Mouse (Mus musculus): ENCODE measurements at regions not wholly inside any gene's neighbourhood (a gene's known extent, or its start where the extent isn't known, plus 50 kb on each side); places are given as distances from the start of the nearest gene placed in this dataset.

GRCm38 (mm10) chr8:128064211-128064610 is 294.2 kb upstream of the Nrp1 start:
- peak; percentile 84 for DNase-seq

- peak; percentile 88 for DNase-seq
Measured at GRCm38 (mm10) chr8:128065127-128065526, 293.3 kb upstream of the Nrp1 start.

- peak; percentile 86 for DNase-seq
Measured at GRCm38 (mm10) chr8:128065964-128066680, 292.3 kb upstream of the Nrp1 start.

GRCm38 (mm10) chr8:128069749-128070148 is 288.7 kb upstream of the Nrp1 start:
- DNase-seq: no peak

GRCm38 (mm10) chr8:128075566-128075965 is 282.8 kb upstream of the Nrp1 start:
- DNase-seq: peak; percentile 57

GRCm38 (mm10) chr8:128076226-128076625 is 282.2 kb upstream of the Nrp1 start:
- peak; percentile 9 for DNase-seq

GRCm38 (mm10) chr8:128078740-128079139 is 279.7 kb upstream of the Nrp1 start:
- peak; percentile 92 for DNase-seq

- DNase-seq: peak; percentile 23
Measured at GRCm38 (mm10) chr8:128085800-128086199, 272.6 kb upstream of the Nrp1 start.

- DNase-seq: peak; percentile 45
Measured at GRCm38 (mm10) chr8:128087500-128087899, 270.9 kb upstream of the Nrp1 start.

- peak; percentile 92 for DNase-seq
Measured at GRCm38 (mm10) chr8:128092826-128093225, 265.6 kb upstream of the Nrp1 start.

GRCm38 (mm10) chr8:128095451-128095850 is 263.0 kb upstream of the Nrp1 start:
- DNase-seq: peak; percentile 93

GRCm38 (mm10) chr8:128097601-128098000 is 260.8 kb upstream of the Nrp1 start:
- DNase-seq: peak; percentile 56

GRCm38 (mm10) chr8:128103380-128103779 is 255.0 kb upstream of the Nrp1 start:
- no peak for DNase-seq

GRCm38 (mm10) chr8:128106569-128106968 is 251.8 kb upstream of the Nrp1 start:
- DNase-seq: no peak

GRCm38 (mm10) chr8:128107041-128107440 is 251.4 kb upstream of the Nrp1 start:
- DNase-seq: peak; percentile 51

GRCm38 (mm10) chr8:128109036-128109435 is 249.4 kb upstream of the Nrp1 start:
- DNase-seq: peak; percentile 92

GRCm38 (mm10) chr8:128111132-128111531 is 247.3 kb upstream of the Nrp1 start:
- peak; percentile 56 for DNase-seq

GRCm38 (mm10) chr8:128113116-128113515 is 245.3 kb upstream of the Nrp1 start:
- DNase-seq: peak; percentile 98

- no peak for DNase-seq
Measured at GRCm38 (mm10) chr8:128141290-128141966, 217.0 kb upstream of the Nrp1 start.

- no peak for DNase-seq
Measured at GRCm38 (mm10) chr8:128148351-128148942, 210.0 kb upstream of the Nrp1 start.

- no peak for DNase-seq
Measured at GRCm38 (mm10) chr8:128155604-128156003, 202.8 kb upstream of the Nrp1 start.

- no peak for DNase-seq
Measured at GRCm38 (mm10) chr8:128156221-128156620, 202.2 kb upstream of the Nrp1 start.

GRCm38 (mm10) chr8:128162857-128163256 is 195.5 kb upstream of the Nrp1 start:
- no peak for DNase-seq

GRCm38 (mm10) chr8:128164976-128165375 is 193.4 kb upstream of the Nrp1 start:
- DNase-seq: no peak

All from heart, adult 11 months (tissue).